Mouse (Mus musculus): ENCODE results near the gene 4921539E11Rik.

The 4921539E11Rik gene

GRCm38 (mm10) chr4:103222854-103223253 lies 67.8 kb downstream of the 4921539E11Rik start:
- no peak for DNase-seq

- DNase-seq = no peak
Observed at GRCm38 (mm10) chr4:103221789-103222188, 68.9 kb downstream of the 4921539E11Rik start.

GRCm38 (mm10) chr4:103219011-103219410 lies 71.7 kb downstream of the 4921539E11Rik start:
- no peak for DNase-seq

- DNase-seq = no peak
Observed at GRCm38 (mm10) chr4:103216046-103216445, 74.6 kb downstream of the 4921539E11Rik start.

GRCm38 (mm10) chr4:103214925-103215820 lies 75.5 kb downstream of the 4921539E11Rik start, which contains the start of gene Slc35d1:
Gene Slc35d1, minus strand, starts transcription at chr4:103215164.
- peak; percentile 84 to 89 for DNase-seq

- DNase-seq = peak; percentile 77 to 83
Observed at GRCm38 (mm10) chr4:103214498-103214924, 76.2 kb downstream of the 4921539E11Rik start.

- DNase-seq = peak in 1 of 2 experiments; percentile 9
Observed at GRCm38 (mm10) chr4:103213859-103214497, 76.7 kb downstream of the 4921539E11Rik start.

- DNase-seq = no peak
Observed at GRCm38 (mm10) chr4:103208553-103208952, 82.1 kb downstream of the 4921539E11Rik start.

GRCm38 (mm10) chr4:103203646-103204045 lies 87.0 kb downstream of the 4921539E11Rik start:
- DNase-seq = no peak

- DNase-seq = no peak
Observed at GRCm38 (mm10) chr4:103200046-103200445, 90.6 kb downstream of the 4921539E11Rik start.

- no peak for DNase-seq
Observed at GRCm38 (mm10) chr4:103199086-103199485, 91.6 kb downstream of the 4921539E11Rik start.

GRCm38 (mm10) chr4:103197401-103197800 lies 93.3 kb downstream of the 4921539E11Rik start:
- peak; percentile 6 to 29 for DNase-seq

GRCm38 (mm10) chr4:103192421-103192820 lies 98.2 kb downstream of the 4921539E11Rik start:
- DNase-seq = no peak

- DNase-seq = no peak
Observed at GRCm38 (mm10) chr4:103188786-103189640, 101.7 kb downstream of the 4921539E11Rik start.
